Mouse (Mus musculus) erythroblast, adult 5-6 weeks (primary cell): Measurements from ENCODE around the gene Osbpl10. TPM values are rescaled to one million over a fixed set of nuclear protein-coding genes. Genes with fewer than 3 reads are reported as not detected.
A peak's percentile ranks its signal among the peaks of the same experiment; 100 is the strongest.
"Not testable (repeated sequence)": the region's sequence is repeated elsewhere in the genome, so short reads cannot be mapped to it uniquely, and the experiment has no call there.

Experiments
- ATAC-seq: replicated peaks from 2 replicates; pipeline ENCODE4 v1.8.0; 2016; ENCODE audit warnings: moderate number of reproducible peaks, mild to moderate bottlenecking, moderate TSS enrichment, inconsistent platforms; ENCODE audit not compliant: poor library complexity, low FRiP score, severe bottlenecking
- total RNA-seq, 2 experiments: library from RNA; stranded (forward) in 1 of 2; stranded (reverse) in 1 of 2; fragments of 150-400 nt in 1 of 2; fragments of 200-764, 138-1000 nt in 1 of 2; gene quantifications; 2 replicates each; pipeline versions ENCODE4 v1.2.3 to v1.2.4; 2015 to 2017; ENCODE audit warnings: low replicate concordance in 2 of 2

Gene Osbpl10
- total RNA-seq, 2 experiments from 2014 or later: not detected

- ATAC-seq: no peak
Measured at GRCm38 (mm10) chr9:115239861-115240260, 261.5 kb downstream of the Osbpl10 start.

GRCm38 (mm10) chr9:115243630-115244029, 265.3 kb downstream of the Osbpl10 start:
- no peak for ATAC-seq

GRCm38 (mm10) chr9:115245092-115245491, 266.7 kb downstream of the Osbpl10 start:
- no peak for ATAC-seq

GRCm38 (mm10) chr9:115249145-115249544, 270.8 kb downstream of the Osbpl10 start:
- no peak for ATAC-seq

GRCm38 (mm10) chr9:115257733-115258286, 279.4 kb downstream of the Osbpl10 start:
- no peak for ATAC-seq

GRCm38 (mm10) chr9:115259866-115260265, 281.5 kb downstream of the Osbpl10 start:
- no peak for ATAC-seq

GRCm38 (mm10) chr9:115260464-115260863, 282.1 kb downstream of the Osbpl10 start:
- ATAC-seq: no peak

- 0 out of 2 replicates have a peak, but pooled peaks have one; percentile 50 for ATAC-seq
Measured at GRCm38 (mm10) chr9:115261456-115261855, 283.1 kb downstream of the Osbpl10 start.

GRCm38 (mm10) chr9:115261896-115262295, 283.5 kb downstream of the Osbpl10 start:
- no peak for ATAC-seq

GRCm38 (mm10) chr9:115271556-115271955, 293.2 kb downstream of the Osbpl10 start:
- ATAC-seq: no peak

GRCm38 (mm10) chr9:115272451-115272850, 294.1 kb downstream of the Osbpl10 start:
- ATAC-seq: not testable (repeated sequence)

- ATAC-seq: no peak
Measured at GRCm38 (mm10) chr9:115273095-115273649, 294.8 kb downstream of the Osbpl10 start.

GRCm38 (mm10) chr9:115274806-115275205, 296.4 kb downstream of the Osbpl10 start:
- no peak for ATAC-seq

GRCm38 (mm10) chr9:115278641-115279040, 300.3 kb downstream of the Osbpl10 start:
- no peak for ATAC-seq

Other genes starting within 250 kb of the Osbpl10 start
- gene Cmtm6, start 247.5 kb upstream of the Osbpl10 start, total RNA-seq (2015; ENCODE audit: low replicate concordance): 9.6 and 23.0 TPM in 2 replicates
- 17.0 and 24.4 TPM in 2 replicates for gene Cmtm6, start 247.5 kb upstream of the Osbpl10 start, total RNA-seq (2017; ENCODE audit: low replicate concordance)
- gene Cmtm7, start 196.7 kb upstream of the Osbpl10 start, total RNA-seq (2015; ENCODE audit: low replicate concordance): 62.7 and 84.2 TPM in 2 replicates
- gene Cmtm7, start 196.7 kb upstream of the Osbpl10 start, total RNA-seq (2017; ENCODE audit: low replicate concordance): 59.2 and 111 TPM in 2 replicates
- not detected in 2 replicates for gene Cmtm8, start 134.4 kb upstream of the Osbpl10 start, total RNA-seq (2015; ENCODE audit: low replicate concordance)
- gene Cmtm8, start 134.4 kb upstream of the Osbpl10 start, total RNA-seq (2017; ENCODE audit: low replicate concordance): 0.17 TPM in 1 of 2 replicates, not detected in the other
- gene Gpd1l, start 44.6 kb upstream of the Osbpl10 start, total RNA-seq (2015; ENCODE audit: low replicate concordance): 8.5 and 10.4 TPM in 2 replicates
- 7.5 and 7.7 TPM in 2 replicates for gene Gpd1l, start 44.6 kb upstream of the Osbpl10 start, total RNA-seq (2017; ENCODE audit: low replicate concordance)
- gene Rps27rt, start 4.2 kb downstream of the Osbpl10 start, total RNA-seq (2015; ENCODE audit: low replicate concordance): 34.3 and 96.3 TPM in 2 replicates
- gene Rps27rt, start 4.2 kb downstream of the Osbpl10 start, total RNA-seq (2017; ENCODE audit: low replicate concordance): 27.0 and 44.2 TPM in 2 replicates